Mouse (Mus musculus) mouse embryonic stem cell (cell line): Measurements from ENCODE around the gene Flna.
"Not testable (repeated sequence)": the region's sequence is repeated elsewhere in the genome, so short reads cannot be mapped to it uniquely, and the experiment has no call there.

Experiments used
- in situ Hi-C, 2 experiments: fragments of 300-500 bp; cut with MboI; formaldehyde crosslinking; loops; 1 replicate in 1 of 2; 3 replicates in 1 of 2; pipeline ENCODE4 v1.14.3; 2019 to 2020; ENCODE audit warnings: low sequenced_read_pairs in 2 of 2, low pct_unique_long_range_greater_than_20kb in 1 of 2, mixed read lengths in 1 of 2; ENCODE audit not compliant: unreplicated experiment in 1 of 2

Gene Flna

DNA sequence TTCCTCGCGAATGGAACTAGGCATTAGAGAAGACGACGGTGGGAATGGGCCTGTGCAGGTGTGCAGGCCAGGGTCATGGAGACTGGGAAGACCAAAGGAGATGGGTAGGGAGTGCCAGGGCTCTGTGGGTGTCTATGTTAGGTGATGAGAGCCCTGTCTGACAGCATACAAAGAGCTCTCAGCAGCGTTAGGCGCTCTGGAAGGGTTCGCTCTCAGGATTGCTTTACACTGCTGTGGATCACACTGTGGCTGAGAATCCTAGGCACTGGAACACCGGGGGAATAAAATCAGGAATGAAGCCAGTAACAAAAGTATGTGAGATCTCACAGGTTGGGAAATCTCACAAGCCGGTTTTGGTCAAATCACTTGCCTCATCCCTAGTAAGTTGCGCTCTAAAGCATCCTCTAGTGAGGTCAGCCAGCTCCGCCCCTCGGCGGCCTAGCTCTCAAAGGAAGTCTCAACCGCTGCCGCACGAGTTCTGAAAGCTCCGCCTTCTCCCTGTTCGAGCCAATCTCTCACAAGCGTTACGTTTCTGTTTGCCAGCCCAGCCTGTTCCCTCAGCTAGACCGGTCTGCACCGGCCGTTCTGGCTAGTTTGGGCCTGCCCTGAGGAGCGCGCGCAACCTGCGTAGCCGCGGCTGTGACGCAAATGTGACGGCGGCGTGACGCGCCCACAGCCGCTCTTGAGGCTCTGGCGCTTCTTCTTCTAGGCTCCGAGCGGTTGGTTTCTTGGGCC lies 4.7 kb upstream of the Flna start, which contains the start of gene Emd:
Emd (plus strand) TSS at position 535 of the 735 bp plus-strand sequence.
- in situ Hi-C loops, result loop anchor here in 1 of 2 experiments (5.0 kb wide), 1 partner anchor 158 kb away; no protein-coding TSS in a partner anchor

DNA sequence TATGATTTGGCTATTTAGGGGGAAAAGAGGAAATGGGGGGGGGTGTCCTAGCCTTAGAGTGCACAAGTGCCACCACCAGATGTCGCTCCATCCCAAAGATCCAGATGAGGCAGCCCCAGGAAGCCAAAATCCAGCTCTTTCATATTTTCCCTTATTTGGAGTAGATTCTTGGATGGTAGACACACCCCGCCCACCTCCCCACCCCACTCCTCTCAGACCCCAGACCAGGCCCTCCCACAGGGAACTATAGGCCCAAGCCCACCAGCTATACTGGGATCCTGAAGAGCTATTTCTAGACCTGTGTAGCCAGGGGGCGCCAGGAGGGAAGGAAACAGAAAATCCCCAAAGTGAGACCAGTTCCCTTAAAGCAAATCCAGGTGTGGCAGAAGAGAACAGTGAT lies 969 bp downstream of the Flna start:
- in situ Hi-C loops, result loop anchor here in 1 of 2 experiments (25.0 kb wide), 1 partner anchor 311 kb away; the partner anchor contains the start of gene Renbp

- in situ Hi-C loops, result loop anchor here in 1 of 2 experiments (25.0 kb wide), 1 partner anchor 309 kb away; the partner anchor contains the start of gene Renbp
Observed at GRCm38 (mm10) chrX:74246693-74247092, 2.9 kb downstream of the Flna start.

DNA sequence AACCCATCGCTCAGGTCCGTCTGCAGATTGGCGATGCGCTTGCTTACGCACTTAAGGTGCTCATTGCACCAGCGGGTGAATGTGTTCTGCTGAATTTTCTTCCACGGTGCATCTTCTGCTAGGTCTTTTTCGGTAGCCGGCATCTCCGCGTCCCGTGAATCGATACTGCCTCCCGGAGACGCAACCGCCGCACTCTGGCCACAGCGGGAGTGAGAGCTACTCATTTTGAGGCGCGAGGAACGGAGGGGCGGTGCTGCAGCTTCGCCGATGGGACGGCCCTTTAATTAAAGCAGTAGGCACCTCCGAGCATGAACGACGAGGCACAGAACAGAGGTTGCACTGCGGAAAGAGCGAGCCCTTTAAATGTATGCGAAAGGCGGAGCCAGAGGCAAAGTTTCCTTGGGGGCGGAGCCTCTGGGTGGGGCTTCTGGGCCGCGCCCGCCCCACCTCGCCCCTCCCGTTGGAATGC lies 3.4 kb downstream of the Flna start:
- in situ Hi-C loops, result loop anchor here in 1 of 2 experiments (25.0 kb wide), 1 partner anchor 309 kb away; the partner anchor contains the start of gene Renbp

DNA sequence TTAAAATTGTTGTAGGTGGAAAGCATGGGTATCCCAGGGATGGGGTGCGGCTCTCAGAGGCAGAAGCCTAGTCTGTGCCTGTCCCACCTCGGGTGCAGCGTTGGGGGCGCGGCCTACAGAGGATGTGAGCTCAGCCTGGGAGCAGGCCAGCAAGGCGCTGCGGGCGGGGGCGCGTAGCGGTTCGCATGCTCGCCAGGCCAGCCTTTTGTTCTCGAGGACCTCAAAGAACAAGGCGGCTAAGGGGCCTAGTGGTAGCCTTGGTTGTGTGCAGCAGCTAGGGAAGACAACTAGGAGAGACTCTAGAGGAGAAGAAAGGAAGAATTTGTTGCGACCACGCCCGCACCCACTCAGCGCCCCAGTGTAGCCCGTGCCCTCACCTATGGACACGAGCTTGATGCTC lies 3.9 kb downstream of the Flna start:
- in situ Hi-C loops, result loop anchor here in 1 of 2 experiments (25.0 kb wide), 1 partner anchor 308 kb away; the partner anchor contains the start of gene Renbp

DNA sequence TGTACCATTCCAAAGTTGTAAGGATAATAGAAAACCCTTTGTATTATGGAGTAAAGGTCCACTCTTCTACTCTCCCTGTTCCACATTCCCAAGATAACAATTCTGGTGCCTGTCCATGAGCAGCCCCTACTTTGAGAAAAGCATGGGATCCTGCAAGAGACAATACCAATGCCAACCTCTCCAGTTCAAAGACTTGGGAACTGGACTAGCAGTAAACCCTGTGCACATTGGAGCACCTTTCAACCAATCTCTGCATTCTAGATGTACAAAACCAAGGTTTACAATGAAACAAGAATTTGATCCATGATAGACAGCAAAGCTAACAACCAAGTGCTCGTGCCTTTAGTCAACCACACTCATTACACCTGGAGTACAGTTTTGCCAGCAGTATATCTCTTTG lies 4.5 kb downstream of the Flna start:
- in situ Hi-C loops, result loop anchor here in 1 of 2 experiments (25.0 kb wide), 1 partner anchor 308 kb away; the partner anchor contains the start of gene Renbp

- in situ Hi-C loops, result loop anchor here in 1 of 2 experiments (25.0 kb wide), 1 partner anchor 307 kb away; the partner anchor contains the start of gene Renbp
Observed at GRCm38 (mm10) chrX:74244614-74245083, 5.0 kb downstream of the Flna start.

- in situ Hi-C loops, result loop anchor here in 1 of 2 experiments (25.0 kb wide), 1 partner anchor 307 kb away; the partner anchor contains the start of gene Renbp
Observed at GRCm38 (mm10) chrX:74243807-74244206, 5.8 kb downstream of the Flna start.

- in situ Hi-C loops, result loop anchor here in 1 of 2 experiments (25.0 kb wide), 1 partner anchor 306 kb away; the partner anchor contains the start of gene Renbp
Observed at GRCm38 (mm10) chrX:74243396-74243795, 6.2 kb downstream of the Flna start.

- in situ Hi-C loops, result loop anchor here in 1 of 2 experiments (25.0 kb wide), 1 partner anchor 303 kb away; the partner anchor contains the start of gene Renbp
Observed at GRCm38 (mm10) chrX:74240332-74240731, 9.3 kb downstream of the Flna start.

DNA sequence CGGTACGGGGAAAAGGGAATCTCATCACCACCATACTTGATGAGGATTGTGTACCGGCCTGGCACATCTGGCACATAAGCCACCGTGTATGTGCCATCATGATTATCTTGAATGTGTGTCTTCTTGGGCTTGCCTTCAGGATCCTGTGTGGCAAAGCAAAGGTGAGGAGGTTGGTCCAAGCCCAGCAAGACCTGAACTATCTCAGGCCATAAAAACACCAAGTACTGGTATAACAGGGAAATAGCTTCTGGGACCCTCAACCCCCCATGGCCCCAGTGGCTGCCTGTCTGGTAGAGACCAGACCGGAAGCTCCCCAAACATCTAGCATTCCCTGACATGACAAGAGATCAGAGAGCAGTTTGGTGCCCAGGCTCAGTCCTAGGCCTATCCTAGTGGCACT lies 16.4 kb downstream of the Flna start:
- in situ Hi-C loops, result loop anchor here in 1 of 2 experiments (25.0 kb wide), 1 partner anchor 296 kb away; the partner anchor contains the start of gene Renbp

DNA sequence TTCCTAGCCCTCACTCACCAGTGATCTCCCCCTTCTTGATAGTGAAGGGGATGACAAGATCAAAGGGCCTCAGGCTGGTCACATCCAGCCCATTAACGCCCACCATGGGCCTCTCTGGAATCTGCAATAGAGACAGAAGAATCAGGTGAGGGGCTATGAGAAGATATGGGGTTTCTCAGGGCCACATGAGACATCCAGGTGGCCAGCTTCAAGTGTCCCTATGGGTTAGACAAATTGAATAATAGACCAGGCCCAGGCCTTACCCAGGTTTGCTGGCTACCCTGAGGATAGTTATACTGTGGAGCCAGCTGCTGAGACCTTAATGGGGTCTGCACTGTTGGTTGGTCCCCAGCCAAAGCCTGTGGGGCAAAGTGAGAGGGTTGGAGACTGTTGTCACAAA lies 19.6 kb downstream of the Flna start:
- in situ Hi-C loops, result loop anchor here in 1 of 2 experiments (25.0 kb wide), 1 partner anchor 293 kb away; the partner anchor contains the start of gene Renbp

DNA sequence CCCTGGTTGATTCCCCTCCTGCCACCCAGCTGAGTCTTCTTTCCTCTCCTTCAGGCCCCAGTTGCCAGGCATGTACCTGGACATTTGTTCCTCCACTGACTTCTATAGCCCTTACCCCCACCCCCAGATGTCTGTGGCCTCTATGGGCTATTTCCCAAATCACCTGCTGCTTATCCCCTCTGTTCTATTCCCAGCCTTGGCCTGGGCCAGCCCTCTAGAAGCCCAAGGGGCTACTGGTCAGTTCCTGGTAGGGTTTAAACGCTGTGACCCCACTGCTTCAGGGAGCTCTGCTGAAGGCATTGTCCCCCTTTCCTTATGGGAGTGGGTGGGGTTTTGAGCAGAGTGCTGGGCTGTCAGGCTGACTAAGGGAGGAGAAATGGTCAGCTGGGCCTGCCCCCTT lies 29.5 kb downstream of the Flna start:
- in situ Hi-C loops, result not testable (repeated sequence)

- in situ Hi-C loops, result no loop called here
Observed at GRCm38 (mm10) chrX:74219449-74219848, 30.2 kb downstream of the Flna start.

GRCm38 (mm10) chrX:74218496-74218895 lies 31.1 kb downstream of the Flna start:
- in situ Hi-C loops, result no loop called here

DNA sequence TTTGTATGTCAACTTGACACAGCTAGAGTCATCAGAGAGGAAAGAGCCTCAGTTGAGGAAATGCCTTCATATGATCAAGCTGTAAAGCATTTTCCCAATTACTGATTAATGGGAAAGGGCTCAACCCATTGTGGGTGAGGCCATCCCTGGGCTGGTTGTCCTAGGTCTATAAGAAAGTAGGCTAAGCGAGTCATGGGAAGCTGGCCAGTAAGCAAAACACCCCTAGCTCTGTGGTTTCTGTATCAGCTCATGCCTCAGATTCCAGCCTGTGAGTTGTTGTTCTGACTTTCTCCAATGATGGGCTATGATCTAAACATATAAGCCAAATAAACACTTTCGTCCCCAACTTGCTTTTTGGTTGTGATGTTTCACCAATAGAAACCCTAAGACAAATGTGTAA lies 46.1 kb downstream of the Flna start:
- in situ Hi-C loops, result no loop called here

DNA sequence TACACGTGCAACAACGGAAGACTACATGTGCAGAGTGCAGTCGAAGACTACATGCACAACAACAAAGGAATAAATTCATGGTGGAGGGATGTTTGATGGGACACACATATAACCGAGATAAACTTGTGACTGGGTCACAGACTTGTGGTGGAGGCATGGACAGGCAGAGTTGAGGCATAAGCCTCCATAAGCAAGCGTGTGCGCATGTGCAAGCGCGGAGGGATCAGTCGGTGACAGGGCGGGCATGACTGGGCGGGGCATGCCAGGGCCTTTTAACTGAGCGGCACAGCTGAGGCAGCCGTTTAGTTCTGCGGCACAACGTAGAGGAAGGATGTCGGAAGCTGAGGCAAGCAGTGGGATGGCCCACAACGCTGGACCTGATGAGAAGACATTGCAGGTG lies 72.7 kb downstream of the Flna start, which contains the start of gene Tktl1:
Tktl1 (plus strand) TSS at position 301 of the 400 bp plus-strand sequence.
- in situ Hi-C loops, result no loop called here
